Mouse (Mus musculus): ENCODE data around the gene Got1. TPM values are rescaled to one million over a fixed set of nuclear protein-coding genes. Genes with fewer than 3 reads are reported as not detected.

The Got1 gene
- polyA plus RNA-seq, 1 experiment from 2014 or later = 127 TPM

DNA sequence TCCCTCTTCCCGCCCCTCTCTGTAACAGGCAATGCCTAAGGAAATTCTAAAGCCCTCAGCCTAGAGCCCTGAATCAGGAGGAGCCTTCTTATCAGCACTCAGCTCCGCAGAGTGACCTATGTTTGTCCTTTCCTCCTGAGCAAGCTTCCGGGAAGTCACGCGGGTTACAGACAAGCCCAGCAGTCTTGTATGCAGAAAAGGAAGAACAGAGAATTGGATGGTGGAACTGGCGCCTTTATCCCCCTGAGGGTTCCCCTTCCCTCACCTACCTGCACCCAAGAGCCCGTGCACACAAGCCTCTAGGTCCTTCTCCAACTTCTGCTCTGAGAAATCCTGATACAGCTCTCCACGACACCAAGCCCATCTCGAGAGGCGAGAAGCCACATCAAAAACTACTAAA lies 4.0 kb downstream of the Got1 start:
- H3K36me3 ChIP-seq = peaks cover 2% of the 10 kb centered on the region; the same call in 1 of the 2 replicates
- H3K27ac ChIP-seq (replicated peaks) = no peak overlapping the region
- no peak for ATAC-seq (ENCODE audit: low FRiP score)
- WGBS = 85% methylated on average over 10 of the region's 10 CpGs
- H3K9ac ChIP-seq (replicated peaks) = no peak overlapping the region
- no peaks in the 10 kb centered on the region for H3K27me3 ChIP-seq (replicated peaks)
- H3K4me3 ChIP-seq (replicated peaks) = no peak overlapping the region
- peaks cover 48% of the 10 kb centered on the region for H3K4me1 ChIP-seq
- no peaks in the 10 kb centered on the region for H3K9me3 ChIP-seq (replicated peaks)
- no peak overlapping the region for H3K4me2 ChIP-seq

DNA sequence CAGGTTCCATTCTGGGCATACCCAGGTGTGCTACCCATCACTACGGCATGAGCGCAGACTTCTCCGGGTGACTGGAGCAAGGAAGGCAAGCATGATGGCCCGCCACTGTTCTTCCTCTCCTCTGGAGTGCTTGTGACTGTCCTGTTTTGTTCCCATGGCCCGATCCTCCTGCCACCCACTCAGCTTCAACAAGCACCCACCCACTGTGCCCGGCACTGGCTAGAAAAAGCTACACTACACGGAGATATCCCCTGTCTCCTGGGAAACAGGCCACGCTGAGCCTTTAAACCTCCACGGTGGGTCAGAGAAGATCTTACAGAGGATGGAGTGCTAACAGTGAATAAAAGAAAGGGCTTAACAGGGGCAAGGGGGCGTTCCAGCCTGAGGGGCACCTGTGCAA lies 5.2 kb downstream of the Got1 start:
- no peak overlapping the region for H3K9ac ChIP-seq (replicated peaks)
- no peaks in the 10 kb centered on the region for H3K9me3 ChIP-seq (replicated peaks)
- H3K4me3 ChIP-seq (replicated peaks) = no peak overlapping the region
- no peak for ATAC-seq (ENCODE audit: low FRiP score)
- no peaks in the 10 kb centered on the region for H3K27me3 ChIP-seq (replicated peaks)
- H3K36me3 ChIP-seq = peaks cover 13% of the 10 kb centered on the region
- 89% methylated on average over 10 of the region's 10 CpGs for WGBS
- H3K27ac ChIP-seq (replicated peaks) = no peak overlapping the region
- peaks cover 42% of the 10 kb centered on the region for H3K4me1 ChIP-seq
- no peak overlapping the region for H3K4me2 ChIP-seq

DNA sequence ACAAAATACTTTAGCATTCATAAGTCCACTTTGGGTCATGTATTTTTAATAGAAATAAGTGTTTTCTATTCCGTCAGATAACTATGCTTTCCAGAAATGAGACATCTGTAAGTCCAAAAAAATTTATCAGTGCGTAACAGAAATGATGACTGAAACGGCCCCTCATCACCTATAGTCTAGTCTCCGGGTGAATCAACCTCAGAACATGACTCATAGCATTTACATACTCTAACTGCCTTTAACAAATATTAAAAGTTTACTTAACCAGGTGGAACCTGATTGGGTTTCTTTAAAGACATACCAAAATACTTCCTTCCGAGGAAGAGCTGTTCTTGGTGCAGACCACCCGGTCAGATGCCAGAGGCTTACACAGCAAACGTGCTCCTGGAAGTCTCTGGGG lies 6.1 kb downstream of the Got1 start:
- no peak for ATAC-seq (ENCODE audit: low FRiP score)
- 84% methylated on average over 7 of the region's 7 CpGs for WGBS
- H3K4me2 ChIP-seq = no peak overlapping the region

DNA sequence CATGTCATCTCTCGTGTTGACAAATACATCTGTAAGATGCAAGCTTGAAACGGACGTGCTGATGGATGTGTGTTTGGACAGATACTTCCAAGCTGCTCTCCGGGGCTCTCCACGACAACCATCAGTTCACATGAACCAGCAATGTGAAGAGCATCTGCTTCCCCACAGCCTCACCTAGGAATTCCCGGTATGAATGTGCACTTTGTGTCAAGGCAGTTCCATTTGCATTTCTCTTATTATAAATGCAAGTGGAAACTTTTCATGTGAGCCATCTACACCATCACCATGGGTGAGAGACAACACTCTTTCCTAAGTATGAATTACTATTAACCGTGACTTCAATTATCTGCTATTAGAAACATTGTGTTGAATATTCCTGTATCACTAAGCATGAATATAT lies 6.6 kb downstream of the Got1 start:
- no peak for ATAC-seq (ENCODE audit: low FRiP score)
- Histone ChIP-seq H3K4me2 (no peak overlapping the region), H3K9ac (replicated peaks) (no peak overlapping the region), H3K4me3 (replicated peaks) (no peak overlapping the region), H3K4me1 (peaks cover 29% of the 10 kb centered on the region), H3K27me3 (replicated peaks) (no peaks in the 10 kb centered on the region), H3K27ac (replicated peaks) (no peak overlapping the region), H3K9me3 (replicated peaks) (no peaks in the 10 kb centered on the region), H3K36me3 (peaks cover 15% of the 10 kb centered on the region)
- 60% methylated on average over 7 of the region's 7 CpGs for WGBS

More for the DNA sequence above, 6.1 kb downstream of the Got1 start:
- Histone ChIP-seq H3K36me3 (peaks cover 15% of the 10 kb centered on the region), H3K9me3 (replicated peaks) (no peaks in the 10 kb centered on the region), H3K27me3 (replicated peaks) (no peaks in the 10 kb centered on the region), H3K27ac (replicated peaks) (no peak overlapping the region), H3K4me3 (replicated peaks) (no peak overlapping the region), H3K9ac (replicated peaks) (no peak overlapping the region), H3K4me1 (peaks cover 33% of the 10 kb centered on the region)

DNA sequence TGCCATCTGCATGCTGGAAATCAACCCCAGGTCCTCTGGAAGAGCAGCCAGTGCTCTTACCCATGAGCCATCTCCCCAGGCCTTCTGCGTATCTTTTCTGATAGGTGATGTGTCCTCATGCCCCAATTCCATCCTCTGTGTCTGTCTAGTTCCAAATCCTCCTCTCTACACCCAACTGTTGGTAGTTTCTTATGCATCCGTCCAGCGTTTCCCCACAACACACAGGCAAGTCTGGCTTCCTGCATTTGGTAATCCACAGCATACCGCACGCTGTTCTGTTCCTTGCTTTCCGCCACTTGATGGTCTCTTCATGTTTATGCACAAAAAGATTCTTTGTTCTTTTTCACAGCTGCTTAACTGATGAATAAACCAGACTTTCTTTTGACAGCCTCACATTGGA lies 7.1 kb downstream of the Got1 start:
- no peak for ATAC-seq (ENCODE audit: low FRiP score)
- H3K9me3 ChIP-seq (replicated peaks) = no peaks in the 10 kb centered on the region
- peaks cover 24% of the 10 kb centered on the region for H3K4me1 ChIP-seq
- H3K9ac ChIP-seq (replicated peaks) = no peak overlapping the region
- no peak overlapping the region for H3K4me2 ChIP-seq
- no peak overlapping the region for H3K27ac ChIP-seq (replicated peaks)
- H3K4me3 ChIP-seq (replicated peaks) = no peak overlapping the region
- WGBS = 77% methylated on average over 6 of the region's 6 CpGs
- peaks cover 17% of the 10 kb centered on the region for H3K36me3 ChIP-seq
- no peaks in the 10 kb centered on the region for H3K27me3 ChIP-seq (replicated peaks)

DNA sequence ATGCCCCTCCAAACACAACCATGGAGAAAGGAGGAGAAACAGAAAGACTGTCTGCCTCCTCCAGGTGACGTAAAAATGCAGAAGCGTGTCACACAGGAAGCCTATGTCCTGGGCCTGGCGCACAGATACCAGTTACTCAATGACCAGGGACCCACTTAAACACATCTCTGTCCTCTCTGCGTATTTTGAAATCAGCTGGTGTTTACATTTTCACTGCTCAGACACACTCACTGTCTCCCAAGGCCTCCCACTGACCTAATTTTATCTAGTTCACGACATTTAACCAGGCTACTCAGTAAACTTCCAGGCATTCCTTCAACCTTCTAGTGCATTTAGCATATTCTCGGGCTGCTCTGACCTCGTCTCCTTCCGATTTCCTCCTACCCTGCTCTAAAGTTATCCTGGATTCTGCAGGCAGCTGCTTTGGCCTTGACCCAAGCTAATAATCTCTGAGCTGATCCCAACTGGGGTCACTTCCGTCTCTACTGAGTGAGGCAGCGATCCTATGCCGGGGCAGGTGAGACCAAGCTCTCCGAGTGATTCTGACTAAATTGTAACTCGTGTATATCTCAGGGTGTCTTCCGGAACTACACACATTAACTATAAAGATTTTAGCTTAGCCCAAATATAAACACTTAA lies 7.9 kb downstream of the Got1 start:
- peaks cover 16% of the 10 kb centered on the region for H3K4me1 ChIP-seq
- no peak overlapping the region for H3K4me3 ChIP-seq (replicated peaks)
- no peak for ATAC-seq (ENCODE audit: low FRiP score)
- no peak overlapping the region for H3K9ac ChIP-seq (replicated peaks)
- WGBS = 87% methylated on average over 14 of the region's 14 CpGs
- H3K36me3 ChIP-seq = peaks cover 22% of the 10 kb centered on the region
- no peaks in the 10 kb centered on the region for H3K9me3 ChIP-seq (replicated peaks)
- no peak overlapping the region for H3K27ac ChIP-seq (replicated peaks)
- H3K4me2 ChIP-seq = no peak overlapping the region
- H3K27me3 ChIP-seq (replicated peaks) = no peaks in the 10 kb centered on the region

DNA sequence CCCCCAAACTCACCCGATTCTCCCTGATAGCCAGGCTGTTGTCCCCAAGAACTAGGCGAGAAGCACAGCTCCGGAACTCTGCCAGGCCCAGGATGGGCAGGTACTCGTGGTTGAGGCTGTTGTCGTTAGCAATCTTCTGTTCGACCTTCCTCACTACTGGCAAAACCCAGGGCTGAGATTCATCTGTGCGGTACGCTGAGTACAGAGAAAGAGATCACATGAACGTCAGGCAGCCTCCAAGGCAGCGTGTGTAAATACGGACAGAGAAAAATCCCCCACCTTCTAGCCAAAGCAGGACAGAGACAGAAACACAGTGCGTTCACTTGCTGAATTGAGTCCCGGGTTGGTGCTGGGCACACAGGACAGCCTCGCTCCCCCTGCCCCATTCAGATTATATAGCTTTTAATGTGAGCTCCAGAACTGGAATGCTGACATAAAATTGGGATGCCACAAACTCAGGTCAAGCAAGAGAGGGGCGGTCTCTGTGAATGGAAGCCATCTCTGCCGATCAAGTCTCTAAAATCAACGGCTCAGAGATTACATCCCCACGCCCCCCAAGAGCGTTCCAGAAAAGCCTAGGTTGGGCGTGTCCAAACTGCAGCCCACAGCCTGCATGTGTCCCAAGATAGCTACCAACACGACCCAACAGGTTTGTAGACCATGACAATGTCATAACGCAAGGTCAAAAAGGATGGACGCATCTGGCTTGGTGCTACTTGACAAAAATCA lies 8.6 kb downstream of the Got1 start:
- ATAC-seq (ENCODE audit: low FRiP score) = no peak
- Histone ChIP-seq H3K4me3 (replicated peaks) (no peak overlapping the region), H3K27me3 (replicated peaks) (no peaks in the 10 kb centered on the region), H3K27ac (replicated peaks) (no peak overlapping the region), H3K36me3 (peaks cover 28% of the 10 kb centered on the region), H3K9me3 (replicated peaks) (no peaks in the 10 kb centered on the region), H3K4me1 (peaks cover 9% of the 10 kb centered on the region), H3K4me2 (no peak overlapping the region), H3K9ac (replicated peaks) (no peak overlapping the region)
- 95% methylated on average over 23 of the region's 23 CpGs for WGBS

DNA sequence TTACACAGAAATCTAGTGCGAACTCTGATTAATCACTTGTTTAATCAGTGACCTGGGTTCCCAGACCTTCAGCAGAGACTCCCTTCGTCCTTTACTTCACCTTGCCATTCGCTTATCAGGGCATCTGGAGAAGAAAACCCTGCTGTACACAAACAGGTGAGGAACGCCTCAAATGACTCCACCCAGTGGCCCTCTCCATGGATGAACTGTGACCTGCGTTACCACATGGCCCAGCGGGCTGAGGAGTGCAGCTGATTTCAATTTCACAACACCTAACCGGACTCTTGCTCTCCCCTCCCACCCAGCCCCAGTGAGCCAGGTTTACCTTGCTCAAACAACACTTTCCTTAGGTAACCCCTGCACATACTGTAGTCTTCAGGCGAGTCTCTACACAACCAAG lies 10.5 kb downstream of the Got1 start:
- Histone ChIP-seq H3K4me1 (peaks cover 3% of the 10 kb centered on the region; the same call in 1 of the 2 replicates), H3K36me3 (peaks cover 40% of the 10 kb centered on the region), H3K4me2 (no peak overlapping the region), H3K27me3 (replicated peaks) (no peaks in the 10 kb centered on the region), H3K4me3 (replicated peaks) (no peak overlapping the region), H3K27ac (replicated peaks) (no peak overlapping the region), H3K9ac (replicated peaks) (no peak overlapping the region), H3K9me3 (replicated peaks) (no peaks in the 10 kb centered on the region)
- ATAC-seq (ENCODE audit: low FRiP score) = no peak
- 97% methylated on average over 8 of the region's 8 CpGs for WGBS

DNA sequence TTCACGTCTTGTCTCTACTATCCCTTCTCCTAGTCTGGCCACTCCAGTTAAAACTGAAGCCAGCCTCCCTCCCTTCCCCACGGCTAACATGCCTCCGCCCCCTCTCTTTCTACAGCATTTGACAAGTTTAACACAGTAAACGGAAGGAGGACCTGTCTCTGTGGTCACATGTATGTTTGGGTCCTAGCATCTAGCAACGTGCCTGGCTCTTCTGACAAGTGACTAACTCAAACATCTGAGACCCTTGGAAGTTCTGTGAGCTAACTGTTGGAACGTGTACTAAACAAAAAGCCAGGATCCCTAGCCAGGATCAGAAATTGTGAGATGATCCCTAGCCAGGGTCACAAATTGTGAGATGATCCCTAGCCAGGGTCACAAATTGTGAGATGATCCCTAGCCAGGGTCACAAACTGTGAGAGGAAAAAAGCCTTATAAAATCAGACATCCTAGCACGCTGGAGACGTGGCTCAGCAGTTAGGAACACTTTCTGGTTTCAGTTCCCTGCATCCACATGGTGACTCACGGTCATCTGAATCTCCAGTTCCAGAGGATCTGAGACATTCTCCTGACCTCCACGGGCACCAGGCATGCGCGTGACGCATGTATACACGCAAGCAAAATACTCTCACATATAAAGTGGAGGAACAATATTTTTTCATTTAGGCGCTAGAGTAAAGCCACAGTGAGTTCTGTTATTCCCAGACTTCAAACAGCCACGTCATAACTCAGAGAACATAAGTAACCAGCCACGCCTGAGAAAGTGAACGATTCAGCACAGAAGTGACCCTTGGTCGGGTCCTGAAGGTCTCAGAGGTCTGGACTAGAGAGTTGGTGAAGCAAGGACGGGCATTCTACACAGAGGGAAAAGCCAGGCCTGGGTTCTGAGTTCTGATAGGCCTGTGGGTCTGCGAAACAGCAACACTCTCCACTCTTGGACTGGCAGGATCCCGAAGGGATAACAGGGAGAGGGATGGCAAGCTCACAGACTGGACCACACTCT lies 12.5 kb downstream of the Got1 start:
- H3K9me3 ChIP-seq (replicated peaks) = no peaks in the 10 kb centered on the region
- no peak for ATAC-seq (ENCODE audit: low FRiP score)
- H3K4me3 ChIP-seq (replicated peaks) = no peak overlapping the region
- 89% methylated on average over 22 of the region's 22 CpGs for WGBS
- H3K27me3 ChIP-seq (replicated peaks) = no peaks in the 10 kb centered on the region
- no peak overlapping the region for H3K4me2 ChIP-seq
- no peak overlapping the region for H3K27ac ChIP-seq (replicated peaks)
- no peaks in the 10 kb centered on the region for H3K4me1 ChIP-seq
- no peak overlapping the region for H3K9ac ChIP-seq (replicated peaks)
- H3K36me3 ChIP-seq = peaks cover 48% of the 10 kb centered on the region

DNA sequence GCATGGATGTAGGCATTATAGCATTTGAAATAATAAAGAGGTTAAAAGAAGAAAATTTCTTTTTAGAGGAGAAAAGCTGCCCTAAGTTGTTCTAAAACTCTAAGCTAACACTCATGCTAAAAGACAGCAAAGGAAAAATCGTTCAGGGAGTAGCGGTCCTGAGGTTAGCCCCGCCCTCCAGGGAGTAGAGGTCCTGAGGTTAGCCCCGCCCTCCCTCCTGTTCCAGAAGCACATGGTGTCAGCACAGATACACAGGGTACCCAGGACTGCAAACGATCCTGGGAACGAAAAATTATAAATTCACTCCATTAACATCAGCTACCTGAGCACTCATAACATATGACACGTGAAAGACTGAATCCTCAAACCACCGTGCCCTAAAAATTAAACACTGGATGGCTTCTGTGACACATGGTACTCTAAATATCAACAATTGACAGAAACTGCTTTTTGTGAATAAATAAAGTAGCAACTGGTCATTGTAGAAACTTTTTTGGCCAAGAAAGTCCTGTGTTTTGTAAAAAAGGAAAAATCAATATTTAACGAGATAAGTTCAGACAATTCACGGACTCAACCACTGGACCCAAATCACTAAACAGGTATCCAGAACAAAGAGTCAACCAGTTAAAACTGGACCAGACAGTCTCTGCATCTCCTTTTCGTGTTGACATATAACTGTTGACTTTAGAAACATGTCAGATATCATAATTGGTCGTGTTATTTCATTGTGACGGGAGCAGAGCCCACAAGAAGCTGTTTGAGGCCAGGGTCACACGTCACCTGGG lies 13.8 kb downstream of the Got1 start:
- Histone ChIP-seq H3K4me2 (no peak overlapping the region), H3K36me3 (peaks cover 56% of the 10 kb centered on the region), H3K9ac (replicated peaks) (no peak overlapping the region), H3K4me3 (replicated peaks) (no peak overlapping the region), H3K27me3 (replicated peaks) (no peaks in the 10 kb centered on the region), H3K4me1 (no peaks in the 10 kb centered on the region), H3K27ac (replicated peaks) (no peak overlapping the region), H3K9me3 (replicated peaks) (no peaks in the 10 kb centered on the region)
- 92% methylated on average over 14 of the region's 14 CpGs for WGBS
- ATAC-seq (ENCODE audit: low FRiP score) = no peak

DNA sequence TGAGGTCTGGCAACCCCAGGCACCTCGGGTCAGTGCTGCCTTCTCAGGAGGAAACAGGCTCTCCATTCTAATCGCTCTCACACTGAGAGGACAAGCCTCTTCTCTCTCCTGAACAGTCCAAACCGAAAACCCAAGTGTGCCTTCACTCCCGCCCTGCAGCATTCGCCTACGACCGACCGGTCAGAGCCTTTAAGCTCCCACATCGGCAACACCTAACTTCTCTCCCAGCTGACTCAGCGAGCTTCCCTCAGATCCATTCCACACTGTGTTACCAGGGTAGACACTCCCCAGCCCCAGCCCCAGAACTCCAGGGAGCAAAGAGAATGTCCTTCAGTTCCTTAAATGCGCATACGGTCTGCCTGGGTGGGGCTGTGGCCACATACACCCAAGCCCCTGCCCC lies 19.0 kb downstream of the Got1 start:
- 94% methylated on average over 12 of the region's 12 CpGs for WGBS
- no peak overlapping the region for H3K4me3 ChIP-seq (replicated peaks)
- no peak for ATAC-seq (ENCODE audit: low FRiP score)
- H3K9ac ChIP-seq (replicated peaks) = no peak overlapping the region
- no peaks in the 10 kb centered on the region for H3K9me3 ChIP-seq (replicated peaks)
- no peaks in the 10 kb centered on the region for H3K4me1 ChIP-seq
- H3K4me2 ChIP-seq = no peak overlapping the region
- H3K36me3 ChIP-seq = peaks cover 70% of the 10 kb centered on the region
- no peaks in the 10 kb centered on the region for H3K27me3 ChIP-seq (replicated peaks)
- H3K27ac ChIP-seq (replicated peaks) = no peak overlapping the region

Measured in neural tube, embryonic 15.5 days (tissue).